Mouse (Mus musculus): ENCODE data around the gene Pltp. TPM values are rescaled to one million over a fixed set of nuclear protein-coding genes. Genes with fewer than 3 reads are reported as not detected.
A peak's percentile ranks its signal among the peaks of the same experiment; 100 is the strongest.
"Not testable (repeated sequence)": the region's sequence is repeated elsewhere in the genome, so short reads cannot be mapped to it uniquely, and the experiment has no call there.

Gene Pltp
- polyA plus RNA-seq, 1 experiment from 2014 or later: 10.8 TPM

GRCm38 (mm10) chr2:164862179-164862861 is 4.8 kb upstream of the Pltp start:
- H3K27me3 ChIP-seq (ENCODE audit: control insufficient read depth, insufficient read depth, low read length): peaks cover 19% of the 10 kb centered on the region
- H3K4me3 ChIP-seq (ENCODE audit: low read depth, low read length): no peak overlapping the region
- no peaks in the 10 kb centered on the region for H3K9me3 ChIP-seq (replicated peaks; ENCODE audit: control insufficient read depth, low read length)
- peaks cover 20% of the 10 kb centered on the region for H3K4me1 ChIP-seq (ENCODE audit: control insufficient read depth, insufficient read depth, low read length)
- H3K4me2 ChIP-seq: no peak overlapping the region
- H3K27ac ChIP-seq (ENCODE audit: low read depth, low read length): 0 out of 2 replicates have a peak overlapping the region, but pooled peaks have one; percentile 54
- no peaks in the 10 kb centered on the region for H3K36me3 ChIP-seq (ENCODE audit: control insufficient read depth, insufficient read depth, low read length)
- ATAC-seq (replicated peaks; ENCODE audit: insufficient number of reproducible peaks, low FRiP score, low TSS enrichment): peak; percentile 56; the same call in 1 of the 2 replicates
- H3K9ac ChIP-seq (ENCODE audit: low read depth, low read length): no peak overlapping the region
- WGBS (ENCODE audit: insufficient replicate concordance): 37% methylated on average over 9 of the region's 9 CpGs

DNA sequence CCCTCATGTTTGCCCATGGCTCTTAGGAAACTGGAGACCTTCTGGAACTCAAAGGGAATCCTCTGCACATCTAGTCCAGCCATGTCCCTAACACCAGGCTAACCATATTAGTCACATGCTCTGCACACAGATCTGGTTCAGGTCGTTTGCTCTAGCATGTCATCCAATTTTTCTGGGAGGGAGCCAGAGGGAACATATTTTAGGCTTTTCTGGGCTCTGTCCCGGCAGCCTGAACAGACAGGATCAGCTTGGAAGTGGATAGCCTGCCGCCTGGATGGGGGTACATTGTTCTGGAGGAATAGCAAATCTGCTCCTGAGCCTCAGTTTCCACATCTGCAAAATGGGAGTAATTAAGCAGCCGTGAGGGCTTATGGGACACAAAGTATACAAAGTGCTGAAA is 3.6 kb upstream of the Pltp start:
- WGBS (ENCODE audit: insufficient replicate concordance): 75% methylated on average over 4 of the region's 4 CpGs
- Histone ChIP-seq H3K9ac (ENCODE audit: low read depth, low read length) (no peak overlapping the region), H3K27me3 (ENCODE audit: control insufficient read depth, insufficient read depth, low read length) (peaks cover 31% of the 10 kb centered on the region), H3K27ac (ENCODE audit: low read depth, low read length) (no peak overlapping the region), H3K36me3 (ENCODE audit: control insufficient read depth, insufficient read depth, low read length) (no peaks in the 10 kb centered on the region), H3K4me1 (ENCODE audit: control insufficient read depth, insufficient read depth, low read length) (peaks cover 19% of the 10 kb centered on the region), H3K4me3 (ENCODE audit: low read depth, low read length) (no peak overlapping the region), H3K9me3 (replicated peaks; ENCODE audit: control insufficient read depth, low read length) (no peaks in the 10 kb centered on the region), H3K4me2 (no peak overlapping the region)
- ATAC-seq (replicated peaks; ENCODE audit: insufficient number of reproducible peaks, low FRiP score, low TSS enrichment): no peak

GRCm38 (mm10) chr2:164859640-164860432 is 2.3 kb upstream of the Pltp start:
- Histone ChIP-seq H3K9ac (ENCODE audit: low read depth, low read length) (no peak overlapping the region), H3K9me3 (replicated peaks; ENCODE audit: control insufficient read depth, low read length) (no peaks in the 10 kb centered on the region), H3K27ac (ENCODE audit: low read depth, low read length) (no peak overlapping the region), H3K36me3 (ENCODE audit: control insufficient read depth, insufficient read depth, low read length) (no peaks in the 10 kb centered on the region), H3K27me3 (ENCODE audit: control insufficient read depth, insufficient read depth, low read length) (peaks cover 40% of the 10 kb centered on the region), H3K4me1 (ENCODE audit: control insufficient read depth, insufficient read depth, low read length) (peaks cover 19% of the 10 kb centered on the region), H3K4me2 (no peak overlapping the region), H3K4me3 (ENCODE audit: low read depth, low read length) (no peak overlapping the region)
- ATAC-seq (replicated peaks; ENCODE audit: insufficient number of reproducible peaks, low FRiP score, low TSS enrichment): no peak
- WGBS (ENCODE audit: insufficient replicate concordance): 49% methylated on average over 9 of the region's 9 CpGs

DNA sequence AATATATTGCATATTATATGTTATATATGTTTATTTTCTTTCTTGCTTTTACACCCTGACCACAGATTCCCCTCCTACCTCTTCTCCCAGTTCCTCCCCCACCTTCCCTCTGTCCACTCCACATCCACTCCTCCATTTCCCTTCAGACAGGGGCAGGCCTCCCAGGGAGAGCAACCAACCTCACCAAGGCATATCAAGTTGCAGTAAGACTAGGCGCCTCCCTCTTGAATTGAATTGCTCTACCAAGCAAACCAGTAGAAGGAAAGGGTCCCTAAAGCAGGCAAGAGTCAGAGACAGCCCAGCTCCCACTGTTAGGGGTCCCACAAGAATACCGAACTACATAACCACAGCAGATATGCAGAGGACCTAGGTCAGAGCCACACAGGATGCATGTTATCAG is 1.6 kb upstream of the Pltp start:
- no peaks in the 10 kb centered on the region for H3K36me3 ChIP-seq (ENCODE audit: control insufficient read depth, insufficient read depth, low read length)
- no peak for ATAC-seq (replicated peaks; ENCODE audit: insufficient number of reproducible peaks, low FRiP score, low TSS enrichment)
- H3K27ac ChIP-seq (ENCODE audit: low read depth, low read length): no peak overlapping the region
- no peaks in the 10 kb centered on the region for H3K9me3 ChIP-seq (replicated peaks; ENCODE audit: control insufficient read depth, low read length)
- H3K9ac ChIP-seq (ENCODE audit: low read depth, low read length): no peak overlapping the region
- peaks cover 19% of the 10 kb centered on the region for H3K4me1 ChIP-seq (ENCODE audit: control insufficient read depth, insufficient read depth, low read length)
- H3K27me3 ChIP-seq (ENCODE audit: control insufficient read depth, insufficient read depth, low read length): peaks cover 44% of the 10 kb centered on the region
- H3K4me3 ChIP-seq (ENCODE audit: low read depth, low read length): no peak overlapping the region
- no peak overlapping the region for H3K4me2 ChIP-seq
- WGBS (ENCODE audit: insufficient replicate concordance): 29% methylated on average over 2 of the region's 2 CpGs

GRCm38 (mm10) chr2:164857842-164858553 is 487 bp upstream of the Pltp start:
- 4% methylated on average over 19 of the region's 19 CpGs for WGBS (ENCODE audit: insufficient replicate concordance)
- H3K4me1 ChIP-seq (ENCODE audit: control insufficient read depth, insufficient read depth, low read length): peaks cover 19% of the 10 kb centered on the region
- peak overlapping the region; percentile 48 for H3K4me3 ChIP-seq (ENCODE audit: low read depth, low read length)
- no peak for ATAC-seq (replicated peaks; ENCODE audit: insufficient number of reproducible peaks, low FRiP score, low TSS enrichment)
- H3K9me3 ChIP-seq (replicated peaks; ENCODE audit: control insufficient read depth, low read length): no peaks in the 10 kb centered on the region
- no peak overlapping the region for H3K27ac ChIP-seq (ENCODE audit: low read depth, low read length)
- H3K4me2 ChIP-seq: peak overlapping the region; percentile 96
- peaks cover 44% of the 10 kb centered on the region for H3K27me3 ChIP-seq (ENCODE audit: control insufficient read depth, insufficient read depth, low read length)
- no peaks in the 10 kb centered on the region for H3K36me3 ChIP-seq (ENCODE audit: control insufficient read depth, insufficient read depth, low read length)
- H3K9ac ChIP-seq (ENCODE audit: low read depth, low read length): no peak overlapping the region

DNA sequence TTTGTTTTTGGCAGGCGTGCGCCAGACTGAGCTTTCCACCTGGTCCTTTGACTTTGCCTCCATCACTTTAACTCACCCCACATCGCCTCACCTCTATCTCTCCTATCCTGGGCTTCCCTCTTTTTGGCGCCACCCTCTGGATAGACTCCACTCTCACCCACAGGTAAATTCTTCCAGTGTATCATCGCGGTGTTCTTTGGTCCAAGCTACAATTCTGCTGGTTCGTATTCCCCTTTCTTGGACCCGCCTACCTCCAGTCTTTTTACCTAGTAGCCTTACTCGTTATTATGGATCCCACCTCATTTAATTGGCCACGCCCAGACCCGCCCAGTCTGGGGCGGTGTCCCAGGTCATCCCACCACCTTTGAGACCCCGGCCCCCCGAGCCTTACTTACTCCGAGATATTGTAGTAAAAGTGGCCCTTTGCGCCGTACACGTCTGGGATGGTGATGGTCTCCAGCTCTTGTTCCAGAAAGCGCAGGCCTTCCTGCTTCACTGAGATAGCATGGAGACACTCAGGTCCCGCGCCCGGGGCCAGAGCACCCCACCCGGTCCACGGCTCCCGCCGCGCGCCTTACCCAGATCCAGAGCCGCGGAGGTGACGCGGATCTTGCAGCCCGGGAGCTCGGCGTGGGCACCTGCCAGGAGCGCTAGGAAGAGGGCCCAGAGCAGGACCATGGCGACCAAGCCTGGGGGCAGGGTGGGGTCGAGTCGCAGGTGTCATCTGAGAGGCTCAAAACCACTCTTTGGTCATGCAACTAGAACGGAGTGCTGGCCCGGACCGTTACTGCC is 1.0 kb downstream of the Pltp start:
- Histone ChIP-seq H3K9me3 (replicated peaks; ENCODE audit: control insufficient read depth, low read length) (no peaks in the 10 kb centered on the region), H3K9ac (ENCODE audit: low read depth, low read length) (peak overlapping the region; percentile 23), H3K27ac (ENCODE audit: low read depth, low read length) (no peak overlapping the region), H3K27me3 (ENCODE audit: control insufficient read depth, insufficient read depth, low read length) (peaks cover 53% of the 10 kb centered on the region), H3K4me2 (peak overlapping the region; percentile 96), H3K4me1 (ENCODE audit: control insufficient read depth, insufficient read depth, low read length) (peaks cover 17% of the 10 kb centered on the region), H3K36me3 (ENCODE audit: control insufficient read depth, insufficient read depth, low read length) (no peaks in the 10 kb centered on the region), H3K4me3 (ENCODE audit: low read depth, low read length) (peak overlapping the region; percentile 48)
- no peak for ATAC-seq (replicated peaks; ENCODE audit: insufficient number of reproducible peaks, low FRiP score, low TSS enrichment)
- WGBS (ENCODE audit: insufficient replicate concordance): under 1% methylated on average over 42 of the region's 42 CpGs

- H3K9me3 ChIP-seq (replicated peaks; ENCODE audit: control insufficient read depth, low read length); H3K4me3 ChIP-seq (ENCODE audit: low read depth, low read length); H3K9ac ChIP-seq (ENCODE audit: low read depth, low read length); H3K4me2 ChIP-seq; H3K27ac ChIP-seq (ENCODE audit: low read depth, low read length); ATAC-seq (replicated peaks; ENCODE audit: insufficient number of reproducible peaks, low FRiP score, low TSS enrichment); H3K36me3 ChIP-seq (ENCODE audit: control insufficient read depth, insufficient read depth, low read length): not testable (repeated sequence)
- H3K27me3 ChIP-seq (ENCODE audit: control insufficient read depth, insufficient read depth, low read length): peaks cover 53% of the 10 kb centered on the region
- H3K4me1 ChIP-seq (ENCODE audit: control insufficient read depth, insufficient read depth, low read length): peaks cover 17% of the 10 kb centered on the region
- 75% methylated on average over 5 of the region's 5 CpGs for WGBS (ENCODE audit: insufficient replicate concordance)
Observed at GRCm38 (mm10) chr2:164855572-164855971, 1.9 kb downstream of the Pltp start.

DNA sequence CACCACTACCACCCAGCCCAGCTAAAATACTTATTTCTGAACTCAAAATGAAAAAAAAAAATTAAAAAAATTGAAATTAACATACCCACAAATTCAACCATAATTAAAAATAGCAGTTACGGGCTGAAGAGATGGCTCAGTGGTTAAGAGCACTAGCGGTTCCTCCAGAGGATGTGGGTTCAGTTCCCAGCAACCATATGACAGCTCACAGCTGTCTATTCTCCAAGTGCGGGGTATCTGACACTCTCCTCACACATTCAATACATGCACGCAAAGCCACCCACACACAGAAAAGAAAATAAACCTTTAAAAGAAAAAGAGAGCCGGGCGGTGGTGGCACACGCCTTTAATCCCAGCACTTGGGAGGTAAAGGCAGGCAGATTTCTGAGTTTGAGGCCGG is 7.5 kb downstream of the Pltp start:
- Histone ChIP-seq H3K4me2 (no peak overlapping the region), H3K36me3 (ENCODE audit: control insufficient read depth, insufficient read depth, low read length) (no peaks in the 10 kb centered on the region), H3K27ac (ENCODE audit: low read depth, low read length) (no peak overlapping the region), H3K4me3 (ENCODE audit: low read depth, low read length) (no peak overlapping the region), H3K27me3 (ENCODE audit: control insufficient read depth, insufficient read depth, low read length) (peaks cover 15% of the 10 kb centered on the region), H3K4me1 (ENCODE audit: control insufficient read depth, insufficient read depth, low read length) (no peaks in the 10 kb centered on the region), H3K9ac (ENCODE audit: low read depth, low read length) (no peak overlapping the region), H3K9me3 (replicated peaks; ENCODE audit: control insufficient read depth, low read length) (no peaks in the 10 kb centered on the region)
- no peak for ATAC-seq (replicated peaks; ENCODE audit: insufficient number of reproducible peaks, low FRiP score, low TSS enrichment)
- 76% methylated on average over 8 of the region's 8 CpGs for WGBS (ENCODE audit: insufficient replicate concordance)
